Mouse (Mus musculus) left cerebral cortex, postnatal 36 days (tissue): ENCODE measurements around the gene Tgfbr2. TPM values are rescaled to one million over a fixed set of nuclear protein-coding genes. Genes with fewer than 3 reads are reported as not detected.

Experiments used
- DNase-seq, 2 experiments: peaks; one replicate each; pipeline ENCODE4 v3.0.0; 2021 to 2022; ENCODE audit warnings: low spot score in 2 of 2, mixed read lengths in 1 of 2
- intact Hi-C: fragments of 180-260 bp; cut with DNase I; formaldehyde crosslinking; loops from one replicate; pipeline ENCODE4 v1.15.1; 2025
- total RNA-seq, 2 experiments: library from RNA; stranded (reverse); gene quantifications; 2 replicates each; pipeline ENCODE4 v1.2.3; 2021

Tgfbr2 gene
- total RNA-seq, 2 experiments from 2014 or later, result 12.2 to 12.3 TPM

- intact Hi-C loops, result no loop called here
- DNase-seq, result no peak
These were observed 11.3 kb downstream of the Tgfbr2 start for GRCm38 (mm10) chr9:116163883-116164282.

GRCm38 (mm10) chr9:116162866-116163374, 12.2 kb downstream of the Tgfbr2 start:
- intact Hi-C loops, result no loop called here
- DNase-seq, result no peak

GRCm38 (mm10) chr9:116160860-116161259, 14.3 kb downstream of the Tgfbr2 start:
- intact Hi-C loops, result no loop called here
- DNase-seq, result no peak

GRCm38 (mm10) chr9:116160067-116160466, 15.1 kb downstream of the Tgfbr2 start:
- DNase-seq, result no peak
- intact Hi-C loops, result no loop called here

GRCm38 (mm10) chr9:116156501-116156900, 18.7 kb downstream of the Tgfbr2 start:
- no peak for DNase-seq
- intact Hi-C loops, result no loop called here

- intact Hi-C loops, result no loop called here
- DNase-seq, result peak in 1 of 2 experiments; percentile 28
These were observed 22.3 kb downstream of the Tgfbr2 start for GRCm38 (mm10) chr9:116152878-116153277.

- intact Hi-C loops, result no loop called here
- DNase-seq, result no peak
These were observed 24.3 kb downstream of the Tgfbr2 start for GRCm38 (mm10) chr9:116150725-116151396.

- intact Hi-C loops, result no loop called here
- DNase-seq, result no peak
These were observed 26.4 kb downstream of the Tgfbr2 start for GRCm38 (mm10) chr9:116148809-116149208.

- intact Hi-C loops, result no loop called here
- DNase-seq, result no peak
These were observed 28.9 kb downstream of the Tgfbr2 start for GRCm38 (mm10) chr9:116146235-116146634.

GRCm38 (mm10) chr9:116145231-116145641, 29.9 kb downstream of the Tgfbr2 start:
- intact Hi-C loops, result no loop called here
- no peak for DNase-seq

- no peak for DNase-seq
- intact Hi-C loops, result no loop called here
These were observed 34.7 kb downstream of the Tgfbr2 start for GRCm38 (mm10) chr9:116140422-116140821.

- no peak for DNase-seq
- intact Hi-C loops, result no loop called here
These were observed 35.6 kb downstream of the Tgfbr2 start for GRCm38 (mm10) chr9:116139549-116139948.

- intact Hi-C loops, result no loop called here
- DNase-seq, result peak in 1 of 2 experiments; percentile 59
These were observed 36.5 kb downstream of the Tgfbr2 start for GRCm38 (mm10) chr9:116138595-116139134.

- DNase-seq, result no peak
- intact Hi-C loops, result no loop called here
These were observed 37.5 kb downstream of the Tgfbr2 start for GRCm38 (mm10) chr9:116137645-116138044.

GRCm38 (mm10) chr9:116136811-116137210, 38.3 kb downstream of the Tgfbr2 start:
- DNase-seq, result no peak
- intact Hi-C loops, result no loop called here

- DNase-seq, result no peak
- intact Hi-C loops, result no loop called here
These were observed 39.0 kb downstream of the Tgfbr2 start for GRCm38 (mm10) chr9:116136146-116136545.

GRCm38 (mm10) chr9:116134488-116134887, 40.7 kb downstream of the Tgfbr2 start:
- intact Hi-C loops, result no loop called here
- DNase-seq, result no peak

GRCm38 (mm10) chr9:116133312-116133980, 41.7 kb downstream of the Tgfbr2 start:
- intact Hi-C loops, result no loop called here
- no peak for DNase-seq

- no peak for DNase-seq
- intact Hi-C loops, result no loop called here
These were observed 46.3 kb downstream of the Tgfbr2 start for GRCm38 (mm10) chr9:116128886-116129285.

GRCm38 (mm10) chr9:116128311-116128710, 46.8 kb downstream of the Tgfbr2 start:
- intact Hi-C loops, result no loop called here
- no peak for DNase-seq

- no peak for DNase-seq
- intact Hi-C loops, result no loop called here
These were observed 48.7 kb downstream of the Tgfbr2 start for GRCm38 (mm10) chr9:116126494-116126893.
